Mouse (Mus musculus): ENCODE measurements around the gene Snrpa1. TPM values are rescaled to one million over a fixed set of nuclear protein-coding genes. Genes with fewer than 3 reads are reported as not detected.

The Snrpa1 gene
- 100 to 1,000 TPM; 107 to 135 TPM for polyA plus RNA-seq (2017; shearing (Covaris generic))

GRCm38 (mm10) chr7:66058703-66059102 is at the start of gene Snrpa1:
Snrpa1 (plus strand) TSS chr7:66059003.

GRCm38 (mm10) chr7:66043552-66044459 is 15.0 kb upstream of the Snrpa1 start, which contains the start of gene Gm45213:
Gm45213 (plus strand) TSS chr7:66043602.

GRCm38 (mm10) chr7:66079364-66080230 is 20.8 kb downstream of the Snrpa1 start, which contains the start of gene Selenos:
Selenos (plus strand) TSS chr7:66079649.

DNA sequence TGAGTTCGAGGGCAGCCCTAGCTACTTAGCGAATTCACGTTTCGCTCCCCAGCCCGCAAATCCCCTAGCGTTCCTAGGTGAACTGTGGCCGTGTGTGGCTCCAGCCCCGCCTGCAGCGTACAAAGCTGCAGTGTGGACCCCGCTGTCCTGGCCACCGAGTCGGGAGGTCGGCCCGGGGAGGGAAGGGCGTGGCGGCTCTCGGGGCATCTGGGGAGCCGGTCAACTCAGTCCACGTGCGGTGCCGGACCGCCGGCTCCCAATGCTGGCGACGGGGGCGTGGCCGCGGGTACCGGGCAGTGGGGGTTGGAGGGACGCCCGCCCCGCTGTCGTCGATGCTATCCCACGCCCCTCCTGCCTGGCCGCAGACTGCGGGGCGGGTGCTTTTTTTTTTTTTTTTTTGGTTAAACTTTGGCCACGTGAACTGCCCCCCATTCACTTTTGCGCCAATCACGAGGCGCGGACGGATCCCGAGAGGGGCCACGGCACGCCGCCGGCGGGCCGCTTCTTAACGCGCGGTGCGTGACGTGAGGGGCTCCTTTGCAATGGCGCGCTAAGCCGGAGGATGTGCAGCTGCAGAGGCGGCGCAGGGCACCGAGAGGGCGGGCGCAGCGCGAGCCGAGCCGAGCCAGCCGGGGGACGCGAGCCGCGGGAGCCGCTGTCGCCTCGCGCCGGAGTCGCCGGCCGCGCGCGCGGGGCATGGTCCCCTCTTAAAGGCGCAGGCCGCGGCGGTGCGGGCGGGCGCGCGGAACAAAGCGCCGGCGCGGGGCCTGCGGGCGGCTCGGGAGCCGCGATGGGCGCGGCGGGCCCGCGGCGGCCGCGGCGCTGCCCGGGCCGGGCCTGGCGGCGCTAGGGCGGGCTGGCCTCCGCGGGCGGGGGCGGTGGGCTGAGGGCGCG is 50.4 kb downstream of the Snrpa1 start, which contains the start of gene Chsy1:
TSS of gene Chsy1 (plus strand) at position 555 of the 894 bp plus-strand sequence.

Other genes starting within 250 kb of the Snrpa1 start
- not detected for gene Pcsk6, start 197.3 kb upstream of the Snrpa1 start, polyA plus RNA-seq (2017; shearing (Covaris generic))
- gene Gm45213, start 15.4 kb upstream of the Snrpa1 start, polyA plus RNA-seq (2017; shearing (Covaris generic)): not detected
- gene Selenos, start 20.6 kb downstream of the Snrpa1 start, polyA plus RNA-seq (2017; shearing (Covaris generic)): 100 to 1,000 TPM; 141 to 143 TPM
- gene Chsy1, start 50.5 kb downstream of the Snrpa1 start, polyA plus RNA-seq (2017; shearing (Covaris generic)): 10 to 100 TPM in 1 of 2 experiments, 1 to 10 TPM in 1; 9.1 to 21.7 TPM

Measured in activated CD4-positive, CD25-positive, alpha-beta regulatory T cell (primary cell).